Mouse (Mus musculus) bone marrow, adult 2 months (tissue): ENCODE results near the gene Zmiz2. TPM values are rescaled to one million over a fixed set of nuclear protein-coding genes. Genes with fewer than 3 reads are reported as not detected.
A peak's percentile ranks its signal among the peaks of the same experiment; 100 is the strongest.
"Not testable (repeated sequence)": the region's sequence is repeated elsewhere in the genome, so short reads cannot be mapped to it uniquely, and the experiment has no call there.

Source experiments
- H3K27ac ChIP-seq: fragments of 200-500 bp; 2 replicates; pipeline ENCODE4 v1.5.1; 2012; ENCODE audit warnings: low read depth, mild to moderate bottlenecking, control low read depth, inconsistent platforms, low read length; ENCODE audit not compliant: control insufficient read depth, poor library complexity, insufficient read depth
- H3K4me1 ChIP-seq: fragments of 200-500 bp; 2 replicates; pipeline ENCODE4 v1.6.1; 2011; ENCODE audit warnings: low read length; ENCODE audit not compliant: control insufficient read depth, insufficient read depth
- H3K4me3 ChIP-seq: fragments of 200-500 bp; replicated peaks from 2 replicates; pipeline ENCODE3; 2011; ENCODE audit warnings: mild to moderate bottlenecking, low read depth, low read length, control low read depth; ENCODE audit not compliant: control insufficient read depth
- CTCF ChIP-seq: fragments of 200-500 bp; IDR thresholded peaks from 2 replicates; pipeline ENCODE4 v1.5.1; 2011; ENCODE audit warnings: low read length, control low read depth; ENCODE audit not compliant: control insufficient read depth, insufficient read depth
- POLR2A ChIP-seq: fragments of 200-500 bp; IDR thresholded peaks from 2 replicates; pipeline ENCODE4 v1.6.1; 2011; ENCODE audit warnings: low read depth, mild to moderate bottlenecking, control low read depth, low read length, borderline replicate concordance; ENCODE audit not compliant: control insufficient read depth
- WGBS: fragments of 180-500 bp; shearing (Covaris S2); methylation state at CpG from one replicate; pipeline ENCODE4 v1.1.7; 2018; 5-methylcytosine and 5-hydroxymethylcytosine counted together
- polyA plus RNA-seq: library from polyadenylated mRNA; stranded (reverse); fragments of >200 nt; gene quantifications from 2 replicates; pipeline ENCODE4 v1.2.4, GENCODE M21; 2011; ENCODE audit warnings: low replicate concordance; ENCODE audit not compliant: missing spikeins, insufficient read depth, insufficient read length

Gene Zmiz2
- polyA plus RNA-seq, 1 experiment: 42.3 TPM

DNA sequence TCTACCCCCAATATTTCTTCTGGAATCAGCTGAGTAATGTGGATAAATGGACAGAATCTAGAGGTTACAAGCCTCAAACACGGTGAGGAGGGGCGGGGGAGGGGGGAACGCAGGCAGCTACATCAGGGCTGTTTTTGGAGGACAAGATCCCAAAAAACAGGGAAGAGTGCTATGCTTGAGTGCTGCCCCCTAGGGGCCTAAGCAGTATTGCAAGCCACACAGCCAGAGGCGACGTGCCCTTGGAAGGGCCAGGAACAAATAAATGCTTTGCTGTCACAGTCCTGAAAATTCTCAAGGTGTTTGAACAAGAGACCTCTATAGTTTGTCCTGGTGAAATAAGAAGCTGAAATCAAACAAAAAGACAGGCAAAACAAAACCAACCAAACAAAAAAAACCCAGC lies 22.8 kb downstream of the Zmiz2 start:
- Histone ChIP-seq H3K4me1 (peaks cover 1% of the 10 kb centered on the region), H3K27ac (no peak overlapping the region), H3K4me3 (no peak overlapping the region)
- 5% methylated on average over 5 of the region's 5 CpGs for WGBS
- TF ChIP-seq POLR2A: no peak
- TF ChIP-seq CTCF: peak; percentile 71

DNA sequence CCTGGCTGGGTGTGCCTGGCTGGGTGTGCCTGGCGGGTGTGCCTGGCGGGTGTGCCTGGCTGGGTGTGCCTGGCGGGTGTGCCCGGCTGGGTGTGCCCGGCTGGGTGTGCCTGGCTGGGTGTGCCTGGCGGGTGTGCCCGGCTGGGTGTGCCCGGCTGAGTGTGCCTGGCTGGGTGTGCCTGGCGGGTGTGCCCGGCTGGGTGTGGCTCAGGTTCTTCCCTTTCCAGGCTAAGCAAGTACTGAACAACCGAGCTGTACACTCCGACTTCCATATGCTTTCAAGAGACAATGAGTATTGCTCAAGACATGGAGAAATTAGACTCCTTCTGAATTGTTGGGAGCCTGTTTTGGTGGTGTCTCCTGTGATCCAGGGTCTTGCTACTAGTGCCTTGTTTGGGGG lies 24.4 kb downstream of the Zmiz2 start:
- Histone ChIP-seq H3K4me1 (peaks cover 1% of the 10 kb centered on the region), H3K27ac (no peak overlapping the region; the same call in 1 of the 2 replicates), H3K4me3 (no peak overlapping the region)
- TF ChIP-seq CTCF (no peak), POLR2A (no peak)
- 73% methylated on average over 12 of the region's 12 CpGs for WGBS

- Histone ChIP-seq H3K4me3 (peak within 1 kb of the TSS; percentile 94), H3K27ac (peak within 1 kb of the TSS; percentile 93), H3K4me1 (peaks cover 1% of the 10 kb centered on the region)
- WGBS: 8% methylated on average over 21 of the region's 21 CpGs
- no peak for TF ChIP-seq CTCF
- no peak for TF ChIP-seq POLR2A
Measured at GRCm38 (mm10) chr11:6414751-6415550, 26.1 kb downstream of the Zmiz2 start, which contains the start of gene Ppia. Gene Ppia (plus strand): TSS chr11:6415443.

DNA sequence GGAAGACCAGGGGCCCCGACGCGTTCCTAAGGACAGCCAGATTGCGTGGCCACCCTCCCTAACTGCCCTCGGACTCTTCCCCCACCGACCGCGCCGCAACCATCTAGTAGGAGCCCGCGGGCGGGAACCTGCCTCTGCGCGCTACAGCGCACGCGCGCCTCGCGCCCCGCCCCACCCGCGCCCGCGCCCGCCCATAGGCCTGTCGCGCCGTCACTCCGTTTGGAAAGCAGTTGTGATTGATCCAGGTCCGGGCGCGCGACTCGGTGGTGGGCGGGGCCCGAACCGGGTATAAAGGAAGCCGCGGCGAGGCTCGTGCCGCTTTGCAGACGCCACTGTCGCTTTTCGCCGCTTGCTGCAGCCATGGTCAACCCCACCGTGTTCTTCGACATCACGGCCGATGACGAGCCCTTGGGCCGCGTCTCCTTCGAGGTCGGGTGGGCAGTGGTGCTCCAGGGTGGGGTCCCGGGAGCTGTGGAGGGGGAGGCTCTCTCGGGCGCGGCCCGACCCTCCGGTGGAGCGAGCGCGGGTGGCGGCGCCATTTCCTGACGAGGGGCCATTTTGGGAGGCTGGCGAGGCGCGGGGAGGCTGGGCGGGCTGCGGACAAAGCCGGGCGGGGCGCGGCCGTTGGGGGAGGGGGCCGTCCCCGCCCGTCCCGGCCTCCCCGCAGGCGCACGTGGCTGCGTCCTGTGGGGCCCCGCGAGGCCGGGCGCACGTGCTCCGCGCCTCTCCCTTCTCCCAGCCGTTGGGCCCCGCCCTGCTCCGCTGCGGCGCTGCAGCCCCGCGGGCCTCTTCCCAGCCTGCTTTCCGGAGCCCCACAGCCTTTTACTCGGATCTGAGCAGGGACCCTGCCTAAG lies 26.9 kb downstream of the Zmiz2 start:
- TF ChIP-seq POLR2A (peak; percentile 88; the same call in 1 of the 2 replicates), CTCF (no peak)
- Histone ChIP-seq H3K4me1 (no peaks in the 10 kb centered on the region), H3K4me3 (peak overlapping the region; percentile 94), H3K27ac (peak overlapping the region; percentile 93)
- under 1% methylated on average over 99 of the region's 102 CpGs for WGBS

- Histone ChIP-seq H3K27ac (peak overlapping the region; percentile 93), H3K4me1 (no peaks in the 10 kb centered on the region), H3K4me3 (peak overlapping the region; percentile 94)
- TF ChIP-seq POLR2A (peak; percentile 42; the same call in 1 of the 2 replicates), CTCF (no peak)
- WGBS: under 1% methylated on average over 30 of the region's 30 CpGs
Measured at GRCm38 (mm10) chr11:6416405-6417034, 27.6 kb downstream of the Zmiz2 start.

DNA sequence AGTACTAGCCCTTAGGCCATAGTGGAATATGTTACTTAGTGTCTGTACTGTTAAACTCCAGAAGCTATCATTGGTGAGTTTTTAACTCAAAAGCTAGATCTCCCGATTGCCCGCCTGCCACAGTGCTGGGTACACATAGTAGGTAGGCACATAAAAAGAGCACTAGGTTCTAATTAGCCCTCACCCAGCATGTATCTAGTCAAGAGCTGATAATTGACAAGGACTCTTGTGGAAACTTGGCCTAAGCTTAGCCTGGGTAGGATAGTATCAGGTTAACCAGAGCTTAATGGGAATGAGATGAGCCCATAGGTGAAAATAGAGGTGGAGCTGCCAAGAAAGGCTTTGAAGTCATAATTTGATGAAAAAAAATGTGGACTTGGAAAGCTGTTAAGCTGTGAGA lies 28.2 kb downstream of the Zmiz2 start:
- H3K4me3 ChIP-seq: peak overlapping the region; percentile 43
- WGBS: 11% methylated on average over 2 of the region's 2 CpGs
- no peak overlapping the region for H3K27ac ChIP-seq
- H3K4me1 ChIP-seq: no peaks in the 10 kb centered on the region
- TF ChIP-seq POLR2A (no peak), CTCF (no peak)

DNA sequence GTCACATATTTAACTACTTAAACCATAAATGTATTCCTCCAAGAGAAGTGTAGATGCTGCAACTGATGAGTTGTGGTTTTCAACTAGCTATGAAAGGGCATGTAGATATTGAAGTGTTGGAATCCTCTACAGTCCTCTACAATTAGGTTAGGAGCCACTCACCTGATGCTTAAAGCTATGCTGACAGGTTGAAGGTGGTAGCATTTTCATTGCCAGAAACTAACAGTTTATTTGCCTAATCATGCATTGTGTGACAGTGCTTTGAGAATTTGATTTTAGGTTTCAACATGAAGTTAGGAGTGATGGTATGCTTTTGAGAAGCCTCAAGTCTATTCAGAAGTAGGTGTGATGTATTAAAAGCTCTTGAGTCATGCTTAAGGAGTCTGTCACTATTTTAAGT lies 28.6 kb downstream of the Zmiz2 start:
- Histone ChIP-seq H3K27ac (no peak overlapping the region), H3K4me1 (no peaks in the 10 kb centered on the region), H3K4me3 (no peak overlapping the region)
- TF ChIP-seq POLR2A (no peak), CTCF (no peak)

DNA sequence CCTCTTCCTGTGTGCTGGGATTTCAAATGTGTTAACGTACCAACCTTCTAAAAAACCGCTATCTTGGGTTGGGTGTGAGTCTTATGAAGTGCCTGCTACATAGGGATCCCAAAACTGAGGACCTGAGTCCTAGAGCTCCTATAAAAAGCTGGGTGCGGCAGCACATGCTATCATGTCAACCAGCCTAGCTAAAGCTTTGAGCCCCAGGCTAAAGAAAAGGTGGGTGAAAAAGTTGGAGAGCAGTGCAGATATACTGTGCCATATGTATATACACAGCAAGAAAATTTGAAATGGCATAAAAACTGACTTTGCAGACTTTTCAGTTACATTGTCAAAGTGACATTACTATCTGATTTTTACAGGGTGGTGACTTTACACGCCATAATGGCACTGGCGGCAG lies 29.9 kb downstream of the Zmiz2 start:
- TF ChIP-seq CTCF (no peak), POLR2A (no peak)
- no peak overlapping the region for H3K27ac ChIP-seq
- WGBS: 73% methylated on average over 5 of the region's 5 CpGs
- H3K4me1 ChIP-seq: no peaks in the 10 kb centered on the region
- no peak overlapping the region for H3K4me3 ChIP-seq

- H3K4me3 ChIP-seq, H3K4me1 ChIP-seq, H3K27ac ChIP-seq: not testable (repeated sequence)
- 65% methylated on average over 4 of the region's 4 CpGs for WGBS
Measured at GRCm38 (mm10) chr11:6419156-6419555, 30.3 kb downstream of the Zmiz2 start.
